Mouse (Mus musculus) midbrain, embryonic 13.5 days (tissue): ENCODE measurements at regions not wholly inside any gene's neighbourhood (a gene's known extent, or its start where the extent isn't known, plus 50 kb on each side); places are given as distances from the start of the nearest gene placed in this dataset.

ENCODE experiments used
- ATAC-seq: fragments of 200-750 bp; cut with Nextera tagmentation; 2 replicates; pipeline ENCODE4 v1.8.0; 2017; ENCODE audit warnings: mild to moderate bottlenecking, moderate TSS enrichment, moderate library complexity
- H3K27ac ChIP-seq: fragments of 300-500 bp; sonication (generic); 2 replicates; pipeline ENCODE4 v1.5.1; 2015; ENCODE audit warnings: inconsistent platforms, mild to moderate bottlenecking, moderate library complexity
- H3K27me3 ChIP-seq: fragments of 300-500 bp; sonication (generic); 2 replicates; pipeline ENCODE4 v1.6.1; 2015; ENCODE audit warnings: mild to moderate bottlenecking, inconsistent platforms
- H3K36me3 ChIP-seq: fragments of 300-500 bp; sonication (generic); 2 replicates; pipeline ENCODE4 v1.6.1; 2015; ENCODE audit warnings: mild to moderate bottlenecking, inconsistent platforms
- H3K4me1 ChIP-seq: fragments of 300-500 bp; sonication (generic); replicated peaks from 2 replicates; pipeline ENCODE4 v1.6.1; 2015; ENCODE audit warnings: inconsistent platforms
- H3K4me2 ChIP-seq: fragments of 300-500 bp; sonication (generic); replicated peaks from 2 replicates; pipeline ENCODE4 v1.6.1; 2015; ENCODE audit warnings: moderate library complexity, mild to moderate bottlenecking, inconsistent platforms
- H3K4me3 ChIP-seq: fragments of 300-500 bp; sonication (generic); replicated peaks from 2 replicates; pipeline ENCODE4 v1.5.1; 2015; ENCODE audit warnings: mild to moderate bottlenecking, inconsistent platforms
- H3K9ac ChIP-seq: fragments of 300-500 bp; sonication (generic); replicated peaks from 2 replicates; pipeline ENCODE4 v1.6.1; 2015; ENCODE audit warnings: mild to moderate bottlenecking, inconsistent platforms
- H3K9me3 ChIP-seq: fragments of 300-500 bp; sonication (generic); 2 replicates; pipeline ENCODE4 v1.6.1; 2016; ENCODE audit warnings: mild to moderate bottlenecking, inconsistent platforms
- WGBS: fragments of 180-500 bp; shearing (Covaris S2); methylation state at CpG from one replicate; pipeline ENCODE4 v1.1.7; 2015; 5-methylcytosine and 5-hydroxymethylcytosine counted together

GRCm38 (mm10) chr1:190639846-190640245 is 271.7 kb downstream of the Rps6kc1 start:
- Histone ChIP-seq H3K27me3 (no peaks in the 10 kb centered on the region), H3K27ac (no peak overlapping the region), H3K4me2 (no peak overlapping the region), H3K4me3 (no peak overlapping the region), H3K9ac (no peak overlapping the region), H3K9me3 (no peaks in the 10 kb centered on the region), H3K36me3 (no peaks in the 10 kb centered on the region), H3K4me1 (no peaks in the 10 kb centered on the region)
- WGBS, result 85% methylated on average over 11 of the region's 11 CpGs
- no peak for ATAC-seq

- no peak overlapping the region for H3K9ac ChIP-seq
- no peaks in the 10 kb centered on the region for H3K9me3 ChIP-seq
- H3K4me3 ChIP-seq, result no peak overlapping the region
- no peak overlapping the region for H3K4me2 ChIP-seq
- H3K4me1 ChIP-seq, result no peaks in the 10 kb centered on the region; the same call in 1 of the 2 replicates
- no peak for ATAC-seq
- no peak overlapping the region for H3K27ac ChIP-seq
- H3K36me3 ChIP-seq, result no peaks in the 10 kb centered on the region
- WGBS, result 88% methylated on average over 2 of the region's 2 CpGs
- no peaks in the 10 kb centered on the region for H3K27me3 ChIP-seq
Observed at GRCm38 (mm10) chr1:190634935-190635334, 276.6 kb downstream of the Rps6kc1 start.

- no peak overlapping the region for H3K9ac ChIP-seq
- no peaks in the 10 kb centered on the region; the same call in 1 of the 2 replicates for H3K4me1 ChIP-seq
- H3K4me3 ChIP-seq, result no peak overlapping the region
- no peak overlapping the region for H3K27ac ChIP-seq
- no peaks in the 10 kb centered on the region for H3K36me3 ChIP-seq
- H3K9me3 ChIP-seq, result no peaks in the 10 kb centered on the region
- no peak for ATAC-seq
- H3K27me3 ChIP-seq, result no peaks in the 10 kb centered on the region
- no peak overlapping the region for H3K4me2 ChIP-seq
- WGBS, result 24% methylated on average over 2 of the region's 2 CpGs
Observed at GRCm38 (mm10) chr1:190631641-190632040, 279.9 kb downstream of the Rps6kc1 start.

- no peak overlapping the region for H3K27ac ChIP-seq
- WGBS, result 90% methylated on average over 5 of the region's 5 CpGs
- no peaks in the 10 kb centered on the region; the same call in 1 of the 2 replicates for H3K4me1 ChIP-seq
- no peak overlapping the region for H3K4me3 ChIP-seq
- H3K9me3 ChIP-seq, result no peaks in the 10 kb centered on the region
- H3K36me3 ChIP-seq, result no peaks in the 10 kb centered on the region
- H3K9ac ChIP-seq, result no peak overlapping the region
- no peak overlapping the region for H3K4me2 ChIP-seq
- H3K27me3 ChIP-seq, result no peaks in the 10 kb centered on the region
- no peak for ATAC-seq
Observed at GRCm38 (mm10) chr1:190630193-190630592, 281.4 kb downstream of the Rps6kc1 start.

GRCm38 (mm10) chr1:190623916-190624315 is 287.7 kb downstream of the Rps6kc1 start:
- Histone ChIP-seq H3K9me3 (no peaks in the 10 kb centered on the region), H3K4me1 (no peaks in the 10 kb centered on the region), H3K4me2 (no peak overlapping the region), H3K36me3 (no peaks in the 10 kb centered on the region), H3K27me3 (no peaks in the 10 kb centered on the region), H3K4me3 (no peak overlapping the region), H3K9ac (no peak overlapping the region), H3K27ac (no peak overlapping the region)
- no peak for ATAC-seq
- 84% methylated on average over 8 of the region's 8 CpGs for WGBS

- Histone ChIP-seq H3K36me3 (no peaks in the 10 kb centered on the region), H3K9me3 (no peaks in the 10 kb centered on the region), H3K4me2 (no peak overlapping the region), H3K27ac (no peak overlapping the region), H3K4me1 (no peaks in the 10 kb centered on the region), H3K9ac (no peak overlapping the region), H3K27me3 (no peaks in the 10 kb centered on the region), H3K4me3 (no peak overlapping the region)
- whole genome bisulfite sequencing, result 83% methylated on average over 3 of the region's 3 CpGs
- ATAC-seq, result no peak
Observed at GRCm38 (mm10) chr1:190600425-190600824, 311.1 kb downstream of the Rps6kc1 start.

GRCm38 (mm10) chr1:190599622-190600021 is 311.9 kb downstream of the Rps6kc1 start:
- WGBS, result 92% methylated on average over 11 of the region's 11 CpGs
- no peaks in the 10 kb centered on the region for H3K4me1 ChIP-seq
- H3K36me3 ChIP-seq, result no peaks in the 10 kb centered on the region
- no peak overlapping the region for H3K4me2 ChIP-seq
- no peak overlapping the region for H3K9ac ChIP-seq
- H3K9me3 ChIP-seq, result no peaks in the 10 kb centered on the region
- no peak overlapping the region for H3K4me3 ChIP-seq
- no peak for ATAC-seq
- H3K27ac ChIP-seq, result no peak overlapping the region
- H3K27me3 ChIP-seq, result no peaks in the 10 kb centered on the region

- H3K4me1 ChIP-seq, result no peaks in the 10 kb centered on the region
- no peaks in the 10 kb centered on the region for H3K36me3 ChIP-seq
- H3K27me3 ChIP-seq, result no peaks in the 10 kb centered on the region
- ATAC-seq, result no peak
- H3K9me3 ChIP-seq, result no peaks in the 10 kb centered on the region
- WGBS, result 93% methylated on average over 2 of the region's 2 CpGs
- no peak overlapping the region for H3K4me2 ChIP-seq
- H3K9ac ChIP-seq, result no peak overlapping the region
- H3K4me3 ChIP-seq, result no peak overlapping the region
- no peak overlapping the region for H3K27ac ChIP-seq
Observed at GRCm38 (mm10) chr1:190596209-190596608, 315.4 kb downstream of the Rps6kc1 start.

- Histone ChIP-seq H3K9me3 (no peaks in the 10 kb centered on the region), H3K4me1 (no peaks in the 10 kb centered on the region), H3K36me3 (no peaks in the 10 kb centered on the region), H3K27ac (no peak overlapping the region), H3K4me2 (no peak overlapping the region), H3K9ac (no peak overlapping the region), H3K27me3 (no peaks in the 10 kb centered on the region), H3K4me3 (no peak overlapping the region)
- ATAC-seq, result no peak
- WGBS, result 95% methylated on average over 7 of the region's 7 CpGs
Observed at GRCm38 (mm10) chr1:190591621-190592020, 319.9 kb downstream of the Rps6kc1 start.

GRCm38 (mm10) chr1:190589586-190589985 is 322.0 kb downstream of the Rps6kc1 start:
- no peaks in the 10 kb centered on the region for H3K36me3 ChIP-seq
- H3K4me2 ChIP-seq, result no peak overlapping the region
- H3K27ac ChIP-seq, result no peak overlapping the region
- H3K9me3 ChIP-seq, result no peaks in the 10 kb centered on the region
- H3K9ac ChIP-seq, result no peak overlapping the region
- no peak for ATAC-seq
- no peak overlapping the region for H3K4me3 ChIP-seq
- WGBS, result 72% methylated on average over 2 of the region's 2 CpGs
- no peaks in the 10 kb centered on the region for H3K4me1 ChIP-seq
- no peaks in the 10 kb centered on the region for H3K27me3 ChIP-seq

GRCm38 (mm10) chr1:190583272-190583671 is 328.3 kb downstream of the Rps6kc1 start:
- Histone ChIP-seq H3K4me1 (no peaks in the 10 kb centered on the region; the same call in 1 of the 2 replicates), H3K36me3 (no peaks in the 10 kb centered on the region), H3K9ac (no peak overlapping the region), H3K9me3 (no peaks in the 10 kb centered on the region), H3K27ac (no peak overlapping the region), H3K4me3 (no peak overlapping the region), H3K27me3 (no peaks in the 10 kb centered on the region), H3K4me2 (no peak overlapping the region)
- WGBS, result 84% methylated on average over 6 of the region's 6 CpGs
- ATAC-seq, result no peak

- no peak overlapping the region for H3K4me2 ChIP-seq
- no peaks in the 10 kb centered on the region for H3K9me3 ChIP-seq
- no peaks in the 10 kb centered on the region; the same call in 1 of the 2 replicates for H3K4me1 ChIP-seq
- H3K27ac ChIP-seq, result no peak overlapping the region
- no peak for ATAC-seq
- H3K9ac ChIP-seq, result no peak overlapping the region
- H3K4me3 ChIP-seq, result no peak overlapping the region
- 92% methylated on average over 1 of the region's 1 CpGs for WGBS
- H3K27me3 ChIP-seq, result no peaks in the 10 kb centered on the region
- H3K36me3 ChIP-seq, result no peaks in the 10 kb centered on the region
Observed at GRCm38 (mm10) chr1:190580653-190581052, 330.9 kb downstream of the Rps6kc1 start.

GRCm38 (mm10) chr1:190570981-190571380 is 340.6 kb downstream of the Rps6kc1 start:
- no peak for ATAC-seq
- 42% methylated on average over 4 of the region's 4 CpGs for WGBS
- no peaks in the 10 kb centered on the region for H3K36me3 ChIP-seq
- no peak overlapping the region for H3K27ac ChIP-seq
- H3K4me3 ChIP-seq, result no peak overlapping the region
- no peaks in the 10 kb centered on the region for H3K9me3 ChIP-seq
- H3K9ac ChIP-seq, result no peak overlapping the region
- H3K27me3 ChIP-seq, result 0 out of 2 replicates have a peak, but pooled peaks cover 3% of the 10 kb centered on the region
- H3K4me1 ChIP-seq, result 0 out of 2 replicates have a peak, but pooled peaks cover 4% of the 10 kb centered on the region
- H3K4me2 ChIP-seq, result no peak overlapping the region
